Mouse (Mus musculus) heart, postnatal 10 days (tissue): ENCODE measurements around the gene Atl3. TPM values are rescaled to one million over a fixed set of nuclear protein-coding genes. Genes with fewer than 3 reads are reported as not detected.

Source experiments
- DNase-seq, 2 experiments: peaks; one replicate each; pipeline ENCODE4 v3.0.0; 2021
- intact Hi-C: fragments of 180-260 bp; cut with DNase I; formaldehyde crosslinking; loops from one replicate; pipeline ENCODE4 v1.15.1; 2025
- total RNA-seq, 2 experiments: library from RNA; stranded (reverse); gene quantifications; 2 replicates each; pipeline ENCODE4 v1.2.3; 2021

Atl3 gene
- total RNA-seq = 10 to 100 TPM; 33.4 to 34.8 TPM

- DNase-seq = no peak
- intact Hi-C loops = no loop called here
Observed at GRCm38 (mm10) chr19:7493352-7494186, at the start of gene Atl3. Atl3 (plus strand) TSS chr19:7494040.

- intact Hi-C loops = no loop called here
- no peak for DNase-seq
Observed at GRCm38 (mm10) chr19:7445105-7445504, 48.7 kb upstream of the Atl3 start.

- intact Hi-C loops = no loop called here
- no peak for DNase-seq
Observed at GRCm38 (mm10) chr19:7445596-7445995, 48.2 kb upstream of the Atl3 start.

- intact Hi-C loops = no loop called here
- no peak for DNase-seq
Observed at GRCm38 (mm10) chr19:7456803-7457202, 37.0 kb upstream of the Atl3 start.

GRCm38 (mm10) chr19:7458901-7459300, 34.9 kb upstream of the Atl3 start:
- DNase-seq = no peak
- intact Hi-C loops = no loop called here

- intact Hi-C loops = no loop called here
- DNase-seq = no peak
Observed at GRCm38 (mm10) chr19:7459370-7459769, 34.5 kb upstream of the Atl3 start.

GRCm38 (mm10) chr19:7467915-7468314, 25.9 kb upstream of the Atl3 start:
- intact Hi-C loops = no loop called here
- no peak for DNase-seq

GRCm38 (mm10) chr19:7470643-7471042, 23.2 kb upstream of the Atl3 start:
- intact Hi-C loops = no loop called here
- DNase-seq = no peak

GRCm38 (mm10) chr19:7479751-7480248, 14.0 kb upstream of the Atl3 start:
- DNase-seq = no peak
- intact Hi-C loops = loop anchor here (5.0 kb wide), 1 partner anchor 37 kb away; no protein-coding TSS in a partner anchor

- intact Hi-C loops = loop anchor here (5.0 kb wide), 1 partner anchor 39 kb away; no protein-coding TSS in a partner anchor
- DNase-seq = peak; percentile 39 to 53
Observed at GRCm38 (mm10) chr19:7481541-7482265, 12.1 kb upstream of the Atl3 start.

- intact Hi-C loops = loop anchor here (5.0 kb wide), 1 partner anchor 40 kb away; no protein-coding TSS in a partner anchor
- DNase-seq = no peak
Observed at GRCm38 (mm10) chr19:7482266-7482598, 11.6 kb upstream of the Atl3 start.

GRCm38 (mm10) chr19:7482599-7483511, 11.0 kb upstream of the Atl3 start, which contains the start of gene Rtn3:
Rtn3 (minus strand) TSS chr19:7483281.
- DNase-seq = peak; percentile 97 to 98
- intact Hi-C loops = loop anchor here (5.0 kb wide), 1 partner anchor 41 kb away; no protein-coding TSS in a partner anchor

- DNase-seq = no peak
- intact Hi-C loops = loop anchor here (5.0 kb wide), 1 partner anchor 41 kb away; no protein-coding TSS in a partner anchor
Observed at GRCm38 (mm10) chr19:7483512-7483882, 10.3 kb upstream of the Atl3 start.

GRCm38 (mm10) chr19:7484076-7484475, 9.8 kb upstream of the Atl3 start:
- intact Hi-C loops = loop anchor here (5.0 kb wide), 1 partner anchor 42 kb away; no protein-coding TSS in a partner anchor
- no peak for DNase-seq

- DNase-seq = peak; percentile 30 to 56
Observed at GRCm38 (mm10) chr19:7487680-7488079, 6.2 kb upstream of the Atl3 start.

GRCm38 (mm10) chr19:7491960-7492359, 1.9 kb upstream of the Atl3 start:
- DNase-seq = no peak
- intact Hi-C loops = no loop called here

More at GRCm38 (mm10) chr19:7487680-7488079, 6.2 kb upstream of the Atl3 start:
- intact Hi-C loops = no loop called here

GRCm38 (mm10) chr19:7492682-7493081, 1.2 kb upstream of the Atl3 start:
- no peak for DNase-seq
- intact Hi-C loops = no loop called here

GRCm38 (mm10) chr19:7494187-7495015, 561 bp downstream of the Atl3 start:
- intact Hi-C loops = no loop called here
- peak; percentile 95 to 96 for DNase-seq
